Mouse (Mus musculus) heart, postnatal 0 days (tissue): ENCODE results near the gene Ccdc180. TPM values are rescaled to one million over a fixed set of nuclear protein-coding genes. Genes with fewer than 3 reads are reported as not detected.

ENCODE experiments used
- ATAC-seq: fragments of 200-750 bp; cut with Nextera tagmentation; 2 replicates; pipeline ENCODE4 v1.8.0; 2017; ENCODE audit warnings: low read depth, moderate number of reproducible peaks, moderate library complexity; ENCODE audit not compliant: insufficient read depth
- DNase-seq: peaks from one replicate; pipeline ENCODE4 v3.0.0-alpha.2; 2016; ENCODE audit warnings: low spot score
- H3K27ac ChIP-seq: fragments of 300-500 bp; sonication (generic); 2 replicates; pipeline ENCODE4 v1.5.1; 2014; ENCODE audit warnings: low read depth, mild to moderate bottlenecking
- H3K27me3 ChIP-seq: fragments of 300-500 bp; sonication (generic); 2 replicates; pipeline ENCODE4 v1.6.1; 2014; ENCODE audit warnings: low read length, mixed read lengths; ENCODE audit not compliant: control insufficient read depth, insufficient read depth
- H3K36me3 ChIP-seq: fragments of 300-500 bp; sonication (generic); replicated peaks from 2 replicates; pipeline ENCODE4 v1.6.1; 2014; ENCODE audit warnings: low read length, mixed read lengths; ENCODE audit not compliant: control insufficient read depth, insufficient read depth
- H3K4me1 ChIP-seq: fragments of 300-500 bp; sonication (generic); 2 replicates; pipeline ENCODE4 v1.6.1; 2014; ENCODE audit warnings: antibody characterized with exemption; ENCODE audit not compliant: control insufficient read depth, insufficient read depth
- H3K4me2 ChIP-seq: fragments of 300-500 bp; sonication (generic); 2 replicates; pipeline ENCODE4 v1.6.1; 2014; ENCODE audit warnings: low read depth, mild to moderate bottlenecking, low read length, moderate library complexity
- H3K4me3 ChIP-seq: fragments of 300-500 bp; sonication (generic); 2 replicates; pipeline ENCODE4 v1.5.1; 2014; ENCODE audit warnings: low read depth, low read length
- H3K9ac ChIP-seq: fragments of 300-500 bp; sonication (generic); replicated peaks from 2 replicates; pipeline ENCODE4 v1.6.1; 2014; ENCODE audit warnings: low read depth, low read length, mixed read lengths
- H3K9me3 ChIP-seq: fragments of 300-500 bp; sonication (generic); replicated peaks from 2 replicates; pipeline ENCODE4 v1.6.1; 2016; ENCODE audit warnings: low read length; ENCODE audit not compliant: control insufficient read depth
- CTCF ChIP-seq: IDR thresholded peaks from 2 replicates; pipeline ENCODE4 v1.5.1; 2016; ENCODE audit warnings: antibody characterized with exemption, control low read depth, low read depth
- EP300 ChIP-seq: IDR thresholded peaks from 2 replicates; pipeline ENCODE4 v1.6.1; 2016; ENCODE audit warnings: antibody characterized with exemption, low read depth
- WGBS: fragments of 180-500 bp; shearing (Covaris S2); extraction: QIAGEN DNeasy Blood & Tissue Kit; methylation state at CpG from one replicate; pipeline ENCODE4 v1.1.7; 2014; 5-methylcytosine and 5-hydroxymethylcytosine counted together
- polyA plus RNA-seq: library from polyadenylated mRNA; unstranded; fragments of >200 nt; fragmentation: Nextera tagmentation; extraction: Ambion mirVana; gene quantifications from 2 replicates; pipeline ENCODE4 v1.2.1, GENCODE M21; 2015
- total RNA-seq: library from RNA; depleted of rRNA; stranded (reverse); fragments of >200 nt; gene quantifications from 2 replicates; pipeline ENCODE4 v1.2.3, GENCODE M21; 2014; ENCODE audit warnings: low replicate concordance

Ccdc180 gene
- total and polyA plus RNA-seq, 2 experiments from 2014 or later = 0.12 TPM; not detected in 1

GRCm38 (mm10) chr4:45967479-45968341 is 77.6 kb downstream of the Ccdc180 start:
- Histone ChIP-seq H3K4me1 (peaks cover 26% of the 10 kb centered on the region), H3K27ac (peak overlapping the region; percentile 73), H3K9ac (no peak overlapping the region), H3K4me3 (peak overlapping the region; percentile 3; the same call in 1 of the 2 replicates), H3K36me3 (no peaks in the 10 kb centered on the region), H3K9me3 (no peaks in the 10 kb centered on the region), H3K27me3 (no peaks in the 10 kb centered on the region), H3K4me2 (peak overlapping the region; percentile 19; the same call in 1 of the 2 replicates)
- DNase-seq = no peak
- no peak for TF ChIP-seq EP300
- ATAC-seq = no peak
- 64% methylated on average over 9 of the region's 9 CpGs for WGBS

GRCm38 (mm10) chr4:45969051-45969450 is 78.9 kb downstream of the Ccdc180 start:
- H3K27me3 ChIP-seq = no peaks in the 10 kb centered on the region
- peaks cover 29% of the 10 kb centered on the region for H3K4me1 ChIP-seq
- no peak overlapping the region for H3K4me3 ChIP-seq
- no peaks in the 10 kb centered on the region for H3K9me3 ChIP-seq
- WGBS = 73% methylated on average over 2 of the region's 2 CpGs
- H3K36me3 ChIP-seq = no peaks in the 10 kb centered on the region
- ATAC-seq (no peak), DNase-seq (no peak)
- no peak overlapping the region for H3K9ac ChIP-seq
- no peak for TF ChIP-seq CTCF
- H3K27ac ChIP-seq = peak overlapping the region; percentile 62; the same call in 1 of the 2 replicates
- peak overlapping the region; percentile 26; the same call in 1 of the 2 replicates for H3K4me2 ChIP-seq

GRCm38 (mm10) chr4:45970048-45970560 is 80.0 kb downstream of the Ccdc180 start:
- 0 out of 2 replicates have a peak, but pooled peaks have one; percentile 39 for TF ChIP-seq EP300
- no peak for TF ChIP-seq CTCF
- DNase-seq = no peak
- ATAC-seq = no peak
- H3K36me3 ChIP-seq = no peaks in the 10 kb centered on the region
- no peak overlapping the region for H3K4me2 ChIP-seq
- H3K4me1 ChIP-seq = peaks cover 26% of the 10 kb centered on the region
- 61% methylated on average over 7 of the region's 7 CpGs for WGBS
- no peak overlapping the region for H3K9ac ChIP-seq
- peak overlapping the region; percentile 75 for H3K27ac ChIP-seq
- H3K9me3 ChIP-seq = no peaks in the 10 kb centered on the region
- H3K4me3 ChIP-seq = no peak overlapping the region
- no peaks in the 10 kb centered on the region for H3K27me3 ChIP-seq

GRCm38 (mm10) chr4:45971806-45972447 is 81.8 kb downstream of the Ccdc180 start:
- 2% methylated on average over 46 of the region's 51 CpGs for WGBS
- Histone ChIP-seq H3K27me3 (no peaks in the 10 kb centered on the region), H3K4me3 (peak overlapping the region; percentile 94), H3K4me1 (peaks cover 14% of the 10 kb centered on the region; the same call in 1 of the 2 replicates), H3K9me3 (no peaks in the 10 kb centered on the region), H3K27ac (peak overlapping the region; percentile 83), H3K9ac (peak overlapping the region; percentile 92), H3K4me2 (peak overlapping the region; percentile 88), H3K36me3 (no peaks in the 10 kb centered on the region)
- TF ChIP-seq CTCF (peak; percentile 77), EP300 (no peak)
- DNase-seq (peak; percentile 90), ATAC-seq (peak; percentile 99)

- H3K4me2 ChIP-seq = peak overlapping the region; percentile 88
- H3K36me3 ChIP-seq = no peaks in the 10 kb centered on the region
- H3K27me3 ChIP-seq = no peaks in the 10 kb centered on the region
- ATAC-seq (peak; percentile 73), DNase-seq (peak; percentile 65)
- H3K9ac ChIP-seq = peak overlapping the region; percentile 92
- WGBS = under 1% methylated on average over 35 of the region's 53 CpGs
- peaks cover 11% of the 10 kb centered on the region; the same call in 1 of the 2 replicates for H3K4me1 ChIP-seq
- H3K9me3 ChIP-seq = no peaks in the 10 kb centered on the region
- peak overlapping the region; percentile 83 for H3K27ac ChIP-seq
- TF ChIP-seq CTCF (no peak), EP300 (no peak)
- H3K4me3 ChIP-seq = peak overlapping the region; percentile 94
Observed at GRCm38 (mm10) chr4:45972448-45972854, 82.3 kb downstream of the Ccdc180 start.
